Mouse (Mus musculus): ENCODE results near the gene Strn.

DNA sequence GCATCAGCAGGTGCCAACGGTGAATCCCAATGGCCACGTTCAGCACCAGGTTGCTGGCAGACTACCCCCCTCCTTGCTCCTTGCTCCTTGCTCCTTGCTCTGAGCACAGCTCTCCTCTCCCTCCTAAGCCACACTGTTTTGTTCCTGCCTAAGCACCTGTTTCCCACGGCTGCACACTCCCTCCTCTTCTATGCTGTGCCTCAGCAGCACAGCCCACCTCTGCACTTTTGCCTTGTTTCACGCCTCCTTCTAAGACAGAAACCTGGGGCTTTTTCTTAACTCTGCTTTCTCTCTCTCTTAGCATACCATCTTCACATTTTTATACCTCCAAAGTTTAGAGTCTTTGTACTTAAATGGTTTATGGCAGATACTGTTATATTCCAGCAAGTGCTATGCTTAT lies 39.5 kb downstream of the Strn start:
- TF ChIP-seq CTCF (IDR thresholded peaks at IDR 0.05; ENCODE audit: extremely low read depth, insufficient read depth, insufficient read length, insufficient replicate concordance) (no peak), POLR2A (IDR thresholded peaks at IDR 0.05; ENCODE audit: low read depth, low read length) (no peak)
